8 mouse cellular contexts compared by ENCODE assay signal in the genomic region with DNA sequence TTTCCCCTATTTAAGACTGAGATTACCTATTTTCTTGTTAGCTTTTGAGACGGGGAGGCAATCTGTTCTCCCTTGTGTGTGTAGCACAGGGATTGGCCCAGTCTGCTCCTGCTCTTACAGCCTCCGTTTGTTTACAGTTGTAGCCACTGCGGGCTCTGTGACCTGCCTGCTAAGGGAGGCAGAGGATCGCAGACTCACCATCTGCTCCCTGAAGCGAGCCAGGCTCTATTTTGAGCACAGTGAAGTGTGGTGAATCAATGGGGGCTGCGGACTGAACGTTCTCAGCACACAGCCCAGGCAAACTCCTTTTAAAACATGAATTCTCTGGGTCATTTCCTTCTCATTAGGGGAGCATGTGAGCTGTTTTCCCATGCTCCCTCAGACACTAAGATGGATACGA. TPM values are rescaled to one million over a fixed set of nuclear protein-coding genes. Genes with fewer than 3 reads are reported as not detected.
DNase-seq lines count a peak whose midpoint lies in the region; ATAC-seq lines count a peak whose summit lies in the region.

No protein-coding gene starts in this region.

- H3K4me2 ChIP-seq in midbrain, embryonic 15.5 days = no peak overlapping the region
- no peak overlapping the region for H3K4me2 ChIP-seq in intestine, embryonic 16.5 days (ENCODE audit: low read depth, low read length)

- no peak overlapping the region for H3K9ac ChIP-seq in midbrain, embryonic 15.5 days
- no peak overlapping the region for H3K9ac ChIP-seq in intestine, embryonic 16.5 days (ENCODE audit: low read depth, low read length)

- peaks cover 3% of the 10 kb centered on the region; the same call in 1 of the 2 replicates for H3K4me1 ChIP-seq in midbrain, embryonic 15.5 days
- no peaks in the 10 kb centered on the region for H3K4me1 ChIP-seq in intestine, embryonic 16.5 days (ENCODE audit: control insufficient read depth, insufficient read depth, low read length)

- 0 out of 2 replicates have a peak, but pooled peaks have one; percentile 45 for ATAC-seq in midbrain, embryonic 15.5 days (replicated peaks)
- ATAC-seq in intestine, embryonic 16.5 days = no peak

- intact Hi-C loops in heart, postnatal 36 days (cut with DNase I) = loop anchor here (5.0 kb wide), 1 partner anchor 75 kb away; no protein-coding TSS in a partner anchor
- intact Hi-C loops in heart, postnatal 10 days (cut with DNase I) = loop anchor here (5.0 kb wide), 1 partner anchor 150 kb away; no protein-coding TSS in a partner anchor

- H3K27me3 ChIP-seq in midbrain, embryonic 15.5 days (replicated peaks) = no peaks in the 10 kb centered on the region
- H3K27me3 ChIP-seq in intestine, embryonic 16.5 days (replicated peaks; ENCODE audit: control insufficient read depth, insufficient read depth, low read length) = no peaks in the 10 kb centered on the region

- peak; percentile 41 to 42 for DNase-seq in heart, adult 18-20 months
- no peak for DNase-seq in heart, postnatal 36 days
- DNase-seq in cerebellum, postnatal 10 days = peak; percentile 87 to 92
- DNase-seq in heart, postnatal 10 days = peak; percentile 33 to 36
- DNase-seq in c-Kit-positive CD71-positive TER-119-positive erythroid progenitor cells, embryonic 14.5 days (ENCODE audit: low spot score) = no peak
- no peak for DNase-seq in kidney, postnatal 10 days

- peaks cover 9% of the 10 kb centered on the region for H3K36me3 ChIP-seq in midbrain, embryonic 15.5 days (replicated peaks)
- no peaks in the 10 kb centered on the region for H3K36me3 ChIP-seq in intestine, embryonic 16.5 days (ENCODE audit: control insufficient read depth, insufficient read depth, low read length)

- H3K4me3 ChIP-seq in midbrain, embryonic 15.5 days = no peak overlapping the region
- H3K4me3 ChIP-seq in intestine, embryonic 16.5 days (ENCODE audit: low read length) = no peak overlapping the region

- H3K27ac ChIP-seq in midbrain, embryonic 15.5 days = no peak overlapping the region
- H3K27ac ChIP-seq in intestine, embryonic 16.5 days (ENCODE audit: low read length) = no peak overlapping the region

- H3K9me3 ChIP-seq in midbrain, embryonic 15.5 days = no peaks in the 10 kb centered on the region
- no peaks in the 10 kb centered on the region for H3K9me3 ChIP-seq in intestine, embryonic 16.5 days (ENCODE audit: control insufficient read depth, low read length)

- WGBS in midbrain, embryonic 15.5 days = 47% methylated on average over 8 of the region's 8 CpGs
- WGBS in intestine, embryonic 16.5 days = 26% methylated on average over 8 of the region's 8 CpGs

RNA-seq across cellular contexts. Expression of gene Mall, which starts 27.4 kb away (rescaled TPM):
- total RNA-seq in heart, adult 18-20 months (2021) = 1 to 10 TPM; 6.7 to 7.0 TPM
- 1 to 10 TPM; 7.0 to 7.1 TPM for total RNA-seq in heart, postnatal 36 days (2021)
- total RNA-seq in heart, postnatal 10 days (2021) = 10 to 100 TPM; 14.5 to 15.9 TPM
- polyA plus RNA-seq in midbrain, embryonic 15.5 days (2015; fragmentation: Nextera tagmentation; extraction: Ambion mirVana) = 0.98 and 1.1 TPM in 2 replicates
- polyA plus RNA-seq in intestine, embryonic 16.5 days (2015; fragmentation: Nextera tagmentation; extraction: Ambion mirVana) = 41.8 and 55.2 TPM in 2 replicates

RNA-seq across cellular contexts. Expression of gene Nphp1, which starts 31.5 kb away (rescaled TPM):
- total RNA-seq in heart, adult 18-20 months (2021) = 1 to 10 TPM; 7.6 to 9.4 TPM
- total RNA-seq in heart, postnatal 36 days (2021) = 1 to 10 TPM; 7.6 to 9.0 TPM
- 10 to 100 TPM; 10.9 to 12.3 TPM for total RNA-seq in heart, postnatal 10 days (2021)
- polyA plus RNA-seq in midbrain, embryonic 15.5 days (2015; fragmentation: Nextera tagmentation; extraction: Ambion mirVana) = 16.9 and 17.7 TPM in 2 replicates
- polyA plus RNA-seq in intestine, embryonic 16.5 days (2015; fragmentation: Nextera tagmentation; extraction: Ambion mirVana) = 16.3 and 17.6 TPM in 2 replicates

RNA-seq across cellular contexts. Expression of gene Mtln, which starts 35.1 kb away (rescaled TPM):
- total RNA-seq in heart, adult 18-20 months (2021) = 10 to 100 TPM; 53.2 to 69.3 TPM
- 10 to 100 TPM; 53.7 to 56.8 TPM for total RNA-seq in heart, postnatal 36 days (2021)
- total RNA-seq in heart, postnatal 10 days (2021) = 10 to 100 TPM; 34.9 to 36.5 TPM
- 33.5 and 35.1 TPM in 2 replicates for polyA plus RNA-seq in midbrain, embryonic 15.5 days (2015; fragmentation: Nextera tagmentation; extraction: Ambion mirVana)
- polyA plus RNA-seq in intestine, embryonic 16.5 days (2015; fragmentation: Nextera tagmentation; extraction: Ambion mirVana) = 43.0 and 43.2 TPM in 2 replicates

Comparison
In these comparisons a context has a peak if more than half of its experiments do, and no peak if none do; other contexts are left out.
1. DNase-seq: peak in heart, adult 18-20 months (2 of 2), cerebellum, postnatal 10 days (2 of 2) and heart, postnatal 10 days (2 of 2); none in heart, postnatal 36 days (0 of 2), c-Kit-positive CD71-positive TER-119-positive erythroid progenitor cells, embryonic 14.5 days (single experiment) and kidney, postnatal 10 days (single experiment).